Comparison of ENCODE assay signal across 9 mouse cellular contexts in genomic region chr6:39780857-39781666, GRCm38 (mm10). TPM values are rescaled to one million over a fixed set of nuclear protein-coding genes. Genes with fewer than 3 reads are reported as not detected.
DNase-seq lines count a peak whose midpoint lies in the region; ATAC-seq and TF ChIP-seq lines count a peak whose summit lies in the region.
"Had no signal": no experiment of that assay in that cellular context is flagged by ENCODE, and none has a peak within 500 bp of the region (broad histone marks: within the 10 kb centered on the region; RNA-seq: fewer than 3 reads in every experiment).

No protein-coding gene starts in this region.

- H3K9me3 ChIP-seq in ES-E14 (ENCODE audit: control insufficient read depth, insufficient read depth, low read depth, low read length), result no peaks in the 10 kb centered on the region
- H3K9me3 ChIP-seq in heart, embryonic 10.5 days, result no peaks in the 10 kb centered on the region
- H3K9me3 ChIP-seq in lung, embryonic 16.5 days (ENCODE audit: control insufficient read depth, low read length), result no peaks in the 10 kb centered on the region

- no peaks in the 10 kb centered on the region for H3K36me3 ChIP-seq in ES-E14 (ENCODE audit: control insufficient read depth, insufficient read depth, low read length, poor library complexity, severe bottlenecking)
- no peaks in the 10 kb centered on the region for H3K36me3 ChIP-seq in heart, embryonic 10.5 days
- no peaks in the 10 kb centered on the region for H3K36me3 ChIP-seq in kidney, adult 2 months (ENCODE audit: control insufficient read depth, insufficient read depth, low read length)
- no peaks in the 10 kb centered on the region for H3K36me3 ChIP-seq in lung, embryonic 16.5 days (ENCODE audit: control insufficient read depth, insufficient read depth, low read length)
- no peaks in the 10 kb centered on the region for H3K36me3 ChIP-seq in small intestine, adult 2 months (ENCODE audit: control insufficient read depth, insufficient read depth, low read length)

- peak overlapping the region; percentile 62; the same call in 1 of the 2 replicates for H3K9ac ChIP-seq in ES-E14 (ENCODE audit: insufficient read depth, low read depth, low read length, poor library complexity, severe bottlenecking)
- H3K9ac ChIP-seq in lung, embryonic 16.5 days (ENCODE audit: low read length), result peak overlapping the region; percentile 63

- H3K27me3 ChIP-seq in heart, embryonic 10.5 days (ENCODE audit: insufficient read depth, poor library complexity, severe bottlenecking), result no peaks in the 10 kb centered on the region
- H3K27me3 ChIP-seq in kidney, adult 2 months (replicated peaks; ENCODE audit: control insufficient read depth, insufficient read depth, low read length), result no peaks in the 10 kb centered on the region
- H3K27me3 ChIP-seq in lung, embryonic 16.5 days (ENCODE audit: control insufficient read depth, insufficient read depth, low read depth, low read length), result no peaks in the 10 kb centered on the region
- no peaks in the 10 kb centered on the region for H3K27me3 ChIP-seq in small intestine, adult 2 months (ENCODE audit: control insufficient read depth, insufficient read depth, low read length)

- TF ChIP-seq CTCF in bone marrow macrophage, adult 2 months (IDR thresholded peaks at IDR 0.05; ENCODE audit: low read depth, low read length), result no peak
- TF ChIP-seq CTCF in kidney, adult 2 months (conservative IDR thresholded peaks at IDR 0.05; ENCODE audit: insufficient read depth, insufficient read length, low read depth, low read length), result no peak
- TF ChIP-seq CTCF in small intestine, adult 2 months (IDR thresholded peaks at IDR 0.05; ENCODE audit: extremely low read depth, insufficient read length, insufficient replicate concordance, low read depth, low read length), result no peak

- in situ Hi-C loops in ES-E14 (cut with MboI; ENCODE audit: low sequenced_read_pairs in 2 of 2, unreplicated experiment in 2 of 2), result loop anchor here in 1 of 2 experiments (10.0 to 25.0 kb wide), 2 partner anchors 206 to 319 kb away; partner anchors contain the start of gene Adck2

- DNase-seq in ES-E14 (ENCODE audit: low read depth, low spot score), result peak; percentile 60
- DNase-seq in heart, embryonic 10.5 days (ENCODE audit: low spot score), result peak; percentile 76
- peak; percentile 55 for DNase-seq in kidney, adult 2 months
- DNase-seq in gastrocnemius, adult 8-10 months (ENCODE audit: low spot score in 2 of 2), result no peak
- DNase-seq in frontal cortex, adult 2 months (ENCODE audit: extremely low spot score in 1 of 2, low spot score in 1 of 2), result no peak

- ATAC-seq in lung, embryonic 16.5 days (ENCODE audit: low read depth), result peak; percentile 76

- peak overlapping the region; percentile 97 for H3K27ac ChIP-seq in ES-E14 (ENCODE audit: insufficient read depth, low read depth, low read length, poor library complexity, severe bottlenecking)
- H3K27ac ChIP-seq in bone marrow macrophage, adult 2 months (ENCODE audit: insufficient read depth, low read depth, low read length), result peak overlapping the region; percentile 97
- peak overlapping the region; percentile 89 for H3K27ac ChIP-seq in heart, embryonic 10.5 days
- H3K27ac ChIP-seq in kidney, adult 2 months (ENCODE audit: insufficient read depth, low read depth, low read length), result no peak overlapping the region
- H3K27ac ChIP-seq in lung, embryonic 16.5 days (ENCODE audit: low read length), result peak overlapping the region; percentile 44; the same call in 1 of the 2 replicates
- peak overlapping the region; percentile 33; the same call in 1 of the 2 replicates for H3K27ac ChIP-seq in small intestine, adult 2 months (ENCODE audit: insufficient read depth, low read depth, low read length)

- H3K4me2 ChIP-seq in lung, embryonic 16.5 days (ENCODE audit: low read depth, low read length), result peak overlapping the region; percentile 64

- H3K4me1 ChIP-seq in ES-E14 (ENCODE audit: control insufficient read depth in 2 of 2, insufficient read depth in 2 of 2, low read length in 2 of 2, poor library complexity in 1 of 2), result peaks cover 2 to 9% of the 10 kb centered on the region in 2 experiments; a peak in 2 of 4 replicates
- H3K4me1 ChIP-seq in bone marrow macrophage, adult 2 months (ENCODE audit: control insufficient read depth, insufficient read depth, low read length), result peaks cover 30% of the 10 kb centered on the region
- peaks cover 29% of the 10 kb centered on the region for H3K4me1 ChIP-seq in heart, embryonic 10.5 days
- no peaks in the 10 kb centered on the region for H3K4me1 ChIP-seq in kidney, adult 2 months (ENCODE audit: control insufficient read depth, insufficient read depth, low read length)
- peaks cover 12% of the 10 kb centered on the region for H3K4me1 ChIP-seq in lung, embryonic 16.5 days (replicated peaks; ENCODE audit: control insufficient read depth, insufficient read depth, low read length)
- 0 out of 2 replicates have a peak, but pooled peaks cover 3% of the 10 kb centered on the region for H3K4me1 ChIP-seq in small intestine, adult 2 months (ENCODE audit: control insufficient read depth, insufficient read depth, insufficient read length, low read length)

- TF ChIP-seq POLR2A in bone marrow macrophage, adult 2 months (IDR thresholded peaks at IDR 0.05; ENCODE audit: borderline replicate concordance, low read depth, low read length), result no peak
- TF ChIP-seq POLR2A in kidney, adult 2 months (IDR thresholded peaks at IDR 0.05; ENCODE audit: low read depth, low read length), result no peak
- TF ChIP-seq POLR2A in small intestine, adult 2 months (IDR thresholded peaks at IDR 0.05; ENCODE audit: low read depth, low read length), result no peak

- WGBS in heart, embryonic 10.5 days, result 1% methylated on average over 18 of the region's 18 CpGs
- 18% methylated on average over 18 of the region's 18 CpGs for WGBS in kidney, adult 2 months
- 3% methylated on average over 18 of the region's 18 CpGs for WGBS in lung, embryonic 16.5 days
- WGBS in small intestine, adult 2 months, result 4% methylated on average over 18 of the region's 18 CpGs

- peak overlapping the region; percentile 47 to 55 for H3K4me3 ChIP-seq in ES-E14 (ENCODE audit: insufficient read depth in 1 of 2, low read depth in 1 of 2, low read length in 2 of 2, poor library complexity in 1 of 2, severe bottlenecking in 1 of 2)
- peak overlapping the region; percentile 63 for H3K4me3 ChIP-seq in bone marrow macrophage, adult 2 months (ENCODE audit: insufficient read depth, low read length)
- peak overlapping the region; percentile 48 for H3K4me3 ChIP-seq in heart, embryonic 10.5 days
- H3K4me3 ChIP-seq in kidney, adult 2 months (ENCODE audit: insufficient read depth, low read depth, low read length), result peak overlapping the region; percentile 43
- peak overlapping the region; percentile 36 for H3K4me3 ChIP-seq in lung, embryonic 16.5 days (ENCODE audit: low read length)
- H3K4me3 ChIP-seq in small intestine, adult 2 months (ENCODE audit: low read depth, low read length), result peak overlapping the region; percentile 47
- H3K4me3 ChIP-seq: erythroblast, embryonic 14.5 days had no signal

TF ChIP-seq in ES-E14, 5 proteins besides CTCF, POLR2A, EP300 and RAD21:
- TF ChIP-seq CHD2 (IDR thresholded peaks at IDR 0.05; ENCODE audit: low read depth, low read length) (peak; percentile 68; the same call in 1 of the 2 replicates), HCFC1 (IDR thresholded peaks at IDR 0.05; ENCODE audit: borderline replicate concordance, insufficient read depth, low read length) (no peak), MAFK (IDR thresholded peaks at IDR 0.05; ENCODE audit: insufficient read depth, low read depth, low read length) (no peak), ZNF384 (IDR thresholded peaks at IDR 0.05; ENCODE audit: low read depth, low read length) (no peak), ZC3H11A (IDR thresholded peaks at IDR 0.05; ENCODE audit: borderline replicate concordance, low read depth, low read length) (no peak)

RNA-seq across cellular contexts. Expression of gene Mrps33, which starts 29.7 kb away (rescaled TPM):
- total RNA-seq in ES-E14 (2012; rRNA removed), result 69.7 and 88.6 TPM in 2 replicates
- polyA plus RNA-seq in bone marrow macrophage, adult 2 months (2012; ENCODE audit: insufficient read depth, insufficient read length, missing spikeins), result 94.8 and 111 TPM in 2 replicates
- polyA plus RNA-seq in heart, embryonic 10.5 days (2016; fragmentation: Nextera tagmentation; extraction: Ambion mirVana), result 184 and 206 TPM in 2 replicates
- polyA plus RNA-seq in kidney, adult 2 months (2012; rRNA removed), result 88.9 and 111 TPM in 2 replicates
- 167 and 169 TPM in 2 replicates for polyA plus RNA-seq in lung, embryonic 16.5 days (2015; fragmentation: Nextera tagmentation; extraction: Ambion mirVana)
- polyA plus RNA-seq in small intestine, adult 2 months (2012; rRNA removed), result 11.4 and 15.4 TPM in 2 replicates
- 10 to 100 TPM; 53.7 to 60.8 (median 56.4) TPM for total RNA-seq in gastrocnemius, adult 8-10 months (2022)
- polyA plus RNA-seq in frontal cortex, adult 2 months (2012; rRNA removed), result 295 and 302 TPM in 2 replicates

RNA-seq across cellular contexts. Expression of gene Braf, which starts 55.8 kb away (rescaled TPM):
- total RNA-seq in ES-E14 (2012; rRNA removed), result 51.5 and 53.3 TPM in 2 replicates
- polyA plus RNA-seq in bone marrow macrophage, adult 2 months (2012; ENCODE audit: insufficient read depth, insufficient read length, missing spikeins), result 12.2 and 14.9 TPM in 2 replicates
- polyA plus RNA-seq in heart, embryonic 10.5 days (2016; fragmentation: Nextera tagmentation; extraction: Ambion mirVana), result 14.5 and 15.2 TPM in 2 replicates
- 9.2 and 12.0 TPM in 2 replicates for polyA plus RNA-seq in kidney, adult 2 months (2012; rRNA removed)
- polyA plus RNA-seq in lung, embryonic 16.5 days (2015; fragmentation: Nextera tagmentation; extraction: Ambion mirVana), result 16.1 and 16.3 TPM in 2 replicates
- polyA plus RNA-seq in small intestine, adult 2 months (2012; rRNA removed), result 2.2 TPM in 2 replicates
- total RNA-seq in gastrocnemius, adult 8-10 months (2022), result 1 to 10 TPM; 4.7 to 6.8 (median 6.4) TPM
- polyA plus RNA-seq in frontal cortex, adult 2 months (2012; rRNA removed), result 36.9 and 38.2 TPM in 2 replicates

Comparison
In these comparisons a context has a peak if more than half of its experiments do, and no peak if none do; other contexts are left out.
1. DNase-seq: peak in ES-E14 (single experiment), heart, embryonic 10.5 days (single experiment) and kidney, adult 2 months (single experiment); none in gastrocnemius, adult 8-10 months (0 of 2) and frontal cortex, adult 2 months (0 of 2).
2. Peak in every context shown above with its lines, with median percentiles within 50 percentile points of each other: H3K4me3 ChIP-seq.